Mouse (Mus musculus) cortical plate, adult 2 months (tissue): Measurements from ENCODE around the gene Epor.

Source experiments
- CTCF ChIP-seq: fragments of 200-500 bp; IDR thresholded peaks from 2 replicates; pipeline ENCODE4 v1.5.1; 2011; ENCODE audit warnings: mild to moderate bottlenecking, control low read depth, low read length; ENCODE audit not compliant: insufficient read depth; ENCODE audit errors: extremely low read depth
- POLR2A ChIP-seq: fragments of 200-500 bp; IDR thresholded peaks from 2 replicates; pipeline ENCODE4 v1.6.1; 2011; ENCODE audit warnings: mild to moderate bottlenecking, low read length, control low read depth; ENCODE audit not compliant: insufficient read depth; ENCODE audit errors: extremely low read depth

DNA sequence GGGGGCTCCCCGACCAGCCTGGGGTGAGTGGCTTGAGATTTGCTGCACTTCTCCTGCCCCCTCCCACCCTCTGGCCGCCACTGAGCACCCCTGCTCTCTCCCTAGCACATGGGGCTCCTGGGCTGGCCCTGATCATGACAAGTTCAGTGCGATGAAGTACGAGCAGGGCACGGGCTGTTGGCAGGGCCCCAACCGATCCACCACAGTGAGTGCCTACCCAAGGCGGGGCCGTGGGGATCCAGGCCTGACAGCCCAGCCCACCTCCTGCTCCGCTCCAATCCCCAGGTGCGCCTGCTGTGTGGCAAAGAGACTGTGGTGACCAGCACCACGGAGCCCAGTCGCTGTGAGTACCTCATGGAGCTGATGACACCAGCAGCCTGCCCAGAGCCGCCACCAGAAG, 49.4 kb upstream of the Epor start:
- TF ChIP-seq CTCF (no peak), POLR2A (no peak)
